Mouse (Mus musculus) midbrain, embryonic 11.5 days (tissue): Measurements from ENCODE around the gene 4930402H24Rik. TPM values are rescaled to one million over a fixed set of nuclear protein-coding genes. Genes with fewer than 3 reads are reported as not detected.

Source experiments
- ATAC-seq: fragments of 200-750 bp; cut with Nextera tagmentation; 2 replicates; pipeline ENCODE4 v1.8.0; 2017; ENCODE audit warnings: moderate TSS enrichment, moderate library complexity; ENCODE audit not compliant: low FRiP score
- DNase-seq: peaks from one replicate; pipeline ENCODE4 v3.0.0; 2015; ENCODE audit warnings: low spot score; ENCODE audit errors: missing footprints
- H3K27ac ChIP-seq: fragments of 300-500 bp; sonication (generic); 2 replicates; pipeline ENCODE4 v1.5.1; 2014; ENCODE audit warnings: low read depth, low read length
- H3K27me3 ChIP-seq: fragments of 300-500 bp; sonication (generic); 2 replicates; pipeline ENCODE4 v1.6.1; 2014; ENCODE audit warnings: mild to moderate bottlenecking, low read length, moderate library complexity, mixed read lengths; ENCODE audit not compliant: control insufficient read depth, insufficient read depth
- H3K36me3 ChIP-seq: fragments of 300-500 bp; sonication (generic); 2 replicates; pipeline ENCODE4 v1.6.1; 2014; ENCODE audit warnings: mild to moderate bottlenecking, low read length, moderate library complexity, mixed read lengths; ENCODE audit not compliant: control insufficient read depth, insufficient read depth
- H3K4me1 ChIP-seq: fragments of 300-500 bp; sonication (generic); 2 replicates; pipeline ENCODE4 v1.6.1; 2014; ENCODE audit warnings: low read length; ENCODE audit not compliant: control insufficient read depth, insufficient read depth
- H3K4me2 ChIP-seq: fragments of 300-500 bp; sonication (generic); 2 replicates; pipeline ENCODE4 v1.6.1; 2014; ENCODE audit warnings: mild to moderate bottlenecking, moderate library complexity
- H3K4me3 ChIP-seq: fragments of 300-500 bp; sonication (generic); 2 replicates; pipeline ENCODE4 v1.5.1; 2014; ENCODE audit warnings: low read depth, low read length
- H3K9ac ChIP-seq: fragments of 300-500 bp; sonication (generic); 2 replicates; pipeline ENCODE4 v1.6.1; 2014; ENCODE audit warnings: low read length
- H3K9me3 ChIP-seq: fragments of 300-500 bp; sonication (generic); 2 replicates; pipeline ENCODE4 v1.6.1; 2016; ENCODE audit warnings: low read length; ENCODE audit not compliant: control insufficient read depth
- WGBS: fragments of 180-500 bp; shearing (Covaris S2); extraction: QIAGEN DNeasy Blood & Tissue Kit; methylation state at CpG from one replicate; pipeline ENCODE4 v1.1.7; 2014; 5-methylcytosine and 5-hydroxymethylcytosine counted together
- polyA plus RNA-seq: library from polyadenylated mRNA; unstranded; fragments of >200 nt; fragmentation: Nextera tagmentation; extraction: Ambion mirVana; gene quantifications from 2 replicates; pipeline ENCODE4 v1.2.1, GENCODE M21; 2014

4930402H24Rik gene
- polyA plus RNA-seq, 1 experiment from 2014 or later: 49.6 TPM

DNA sequence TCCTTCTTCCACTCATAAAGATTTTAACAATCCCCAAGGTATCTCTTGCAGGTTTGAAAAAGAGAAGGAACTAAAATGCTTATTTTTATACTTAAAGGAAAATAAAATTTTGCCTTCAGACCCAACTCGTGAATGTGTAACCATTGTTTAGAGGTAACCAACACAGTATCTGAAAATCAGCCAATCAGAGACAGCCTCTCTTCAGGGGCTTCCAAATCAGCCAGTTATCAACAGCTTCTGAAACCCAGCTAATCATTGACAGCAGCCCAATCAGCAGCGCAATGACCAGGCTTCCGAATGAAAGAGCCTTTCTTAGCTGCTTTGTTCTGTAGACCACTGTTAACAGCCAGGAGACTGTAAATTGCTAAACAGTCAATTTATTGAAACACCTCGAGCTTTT is 65.4 kb downstream of the 4930402H24Rik start:
- peak overlapping the region; percentile 69 for H3K4me2 ChIP-seq
- peak; percentile 95 for DNase-seq
- peak; percentile 74 for ATAC-seq
- H3K4me1 ChIP-seq: peaks cover 2% of the 10 kb centered on the region; the same call in 1 of the 2 replicates
- no peaks in the 10 kb centered on the region for H3K36me3 ChIP-seq
- peak overlapping the region; percentile 48; the same call in 1 of the 2 replicates for H3K27ac ChIP-seq
- peak overlapping the region; percentile 75 for H3K4me3 ChIP-seq
- no peaks in the 10 kb centered on the region for H3K9me3 ChIP-seq
- 4% methylated on average over 4 of the region's 4 CpGs for WGBS
- peak overlapping the region; percentile 17; the same call in 1 of the 2 replicates for H3K9ac ChIP-seq
- no peaks in the 10 kb centered on the region for H3K27me3 ChIP-seq

DNA sequence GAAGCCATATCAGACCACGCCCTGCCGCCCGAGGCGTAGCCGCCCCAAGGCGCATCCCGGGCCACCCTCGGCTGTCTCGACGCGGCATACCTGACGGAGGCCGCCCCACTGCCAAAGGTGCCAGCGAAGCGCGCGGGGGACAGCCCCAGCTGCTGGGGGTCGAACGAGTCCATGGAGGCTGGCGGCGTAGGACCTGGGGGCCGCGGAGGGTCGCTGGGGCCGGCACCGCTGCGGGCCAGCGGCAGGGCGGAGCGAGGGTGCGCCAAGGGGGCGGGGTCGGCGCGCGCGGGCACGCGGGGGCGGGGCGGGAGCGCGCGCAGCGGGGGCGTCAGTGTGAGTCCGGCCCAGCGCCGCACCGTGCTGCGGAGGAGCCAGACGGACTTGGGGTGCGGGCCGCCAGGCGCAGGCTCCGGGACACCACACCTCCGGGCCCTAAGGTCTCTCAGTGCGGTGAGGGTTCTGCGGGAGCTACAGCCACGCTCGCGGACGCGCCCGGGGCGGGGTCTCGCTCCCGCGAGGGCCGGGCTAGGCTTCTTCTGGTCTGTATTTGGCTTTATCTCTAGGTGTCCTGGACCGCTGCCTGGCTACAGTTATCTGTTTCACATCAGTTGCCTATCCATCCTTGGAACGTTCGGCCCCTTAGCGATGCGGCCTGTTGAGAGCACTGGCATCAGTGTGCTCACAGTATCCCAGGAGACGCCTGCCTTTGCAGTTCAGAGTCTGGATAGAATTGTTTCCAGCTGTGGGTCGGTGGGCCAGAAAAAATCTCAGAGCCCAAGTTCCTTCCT is 66.1 kb downstream of the 4930402H24Rik start:
- H3K27ac ChIP-seq: peak overlapping the region; percentile 77
- peak overlapping the region; percentile 75 for H3K4me3 ChIP-seq
- peak; percentile 99 for DNase-seq
- under 1% methylated on average over 72 of the region's 77 CpGs for WGBS
- no peaks in the 10 kb centered on the region for H3K9me3 ChIP-seq
- H3K9ac ChIP-seq: peak overlapping the region; percentile 85
- no peaks in the 10 kb centered on the region for H3K27me3 ChIP-seq
- no peaks in the 10 kb centered on the region for H3K36me3 ChIP-seq
- peaks cover 2% of the 10 kb centered on the region; the same call in 1 of the 2 replicates for H3K4me1 ChIP-seq
- ATAC-seq: peak; percentile 90
- peak overlapping the region; percentile 69 for H3K4me2 ChIP-seq

DNA sequence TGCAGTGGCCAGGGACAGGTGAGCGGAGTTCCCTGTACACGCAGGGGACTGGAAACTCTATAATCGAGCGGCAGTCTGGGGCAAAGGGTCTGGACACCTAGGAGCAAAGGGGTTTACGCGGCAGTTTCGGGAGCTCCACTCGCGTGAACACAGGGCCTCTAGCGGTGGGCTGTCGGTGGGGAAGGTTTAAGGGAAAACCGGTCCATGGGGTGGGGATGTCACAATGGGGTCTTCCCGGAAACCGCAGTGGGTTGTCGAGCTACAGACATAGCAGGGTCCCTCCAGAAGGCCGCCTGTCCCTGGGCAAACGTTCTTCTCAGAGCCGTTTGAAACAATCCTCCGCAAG is 66.7 kb downstream of the 4930402H24Rik start:
- peak overlapping the region; percentile 75 for H3K4me3 ChIP-seq
- H3K4me1 ChIP-seq: peaks cover 2% of the 10 kb centered on the region; the same call in 1 of the 2 replicates
- H3K4me2 ChIP-seq: peak overlapping the region; percentile 69
- peak; percentile 98 for DNase-seq
- WGBS: under 1% methylated on average over 19 of the region's 19 CpGs
- H3K36me3 ChIP-seq: no peaks in the 10 kb centered on the region
- peak overlapping the region; percentile 85 for H3K9ac ChIP-seq
- no peaks in the 10 kb centered on the region for H3K9me3 ChIP-seq
- peak; percentile 60 for ATAC-seq
- H3K27ac ChIP-seq: peak overlapping the region; percentile 77
- H3K27me3 ChIP-seq: no peaks in the 10 kb centered on the region

DNA sequence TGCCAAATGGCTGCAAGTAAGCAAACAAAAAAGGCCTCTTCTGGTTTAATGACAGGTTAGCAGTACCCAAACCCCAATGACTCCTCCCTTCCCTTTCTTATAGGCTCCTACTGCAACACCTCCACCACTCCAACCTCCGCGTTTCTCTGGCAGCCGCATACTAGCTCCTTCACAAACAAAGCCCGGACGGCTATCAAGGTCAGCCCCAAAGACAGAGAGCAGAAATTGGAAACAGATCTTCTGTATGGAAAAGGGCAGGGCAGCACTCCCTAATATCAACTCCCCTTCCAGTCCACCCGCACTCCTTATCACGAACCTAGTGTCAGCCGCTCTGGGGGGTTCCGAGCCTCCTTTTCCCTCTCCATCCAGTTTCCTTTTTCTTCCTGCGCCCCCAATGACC is 67.1 kb downstream of the 4930402H24Rik start:
- ATAC-seq: 0 out of 2 replicates have a peak, but pooled peaks have one; percentile 0
- Histone ChIP-seq H3K9ac (peak overlapping the region; percentile 85), H3K4me1 (peaks cover 2% of the 10 kb centered on the region; the same call in 1 of the 2 replicates), H3K27ac (no peak overlapping the region; the same call in 1 of the 2 replicates), H3K4me3 (peak overlapping the region; percentile 75), H3K4me2 (peak overlapping the region; percentile 69), H3K27me3 (no peaks in the 10 kb centered on the region), H3K36me3 (no peaks in the 10 kb centered on the region), H3K9me3 (no peaks in the 10 kb centered on the region)
- DNase-seq: no peak
- WGBS: 3% methylated on average over 10 of the region's 10 CpGs

DNA sequence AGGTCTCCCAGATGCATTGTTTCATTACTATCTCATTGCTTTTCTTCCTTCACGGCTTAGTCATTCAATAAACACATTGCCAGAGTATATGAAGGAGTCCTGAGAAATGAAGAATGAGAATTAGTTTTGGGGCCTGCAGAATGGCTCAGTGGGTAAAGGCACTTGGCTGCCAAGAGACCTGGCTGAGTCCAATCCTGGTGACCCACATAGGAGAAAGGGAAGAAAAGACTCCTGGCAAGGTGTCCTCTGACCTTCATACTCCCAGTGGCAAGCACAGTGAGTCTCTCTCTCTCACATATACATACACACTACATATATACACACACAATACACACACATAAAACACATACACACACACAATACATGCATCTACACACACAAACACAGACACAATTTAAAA is 68.1 kb downstream of the 4930402H24Rik start:
- no peak for ATAC-seq
- peak overlapping the region; percentile 69 for H3K4me2 ChIP-seq
- H3K9me3 ChIP-seq: no peaks in the 10 kb centered on the region
- no peak overlapping the region for H3K9ac ChIP-seq
- H3K27ac ChIP-seq: no peak overlapping the region
- no peaks in the 10 kb centered on the region for H3K27me3 ChIP-seq
- 0 out of 2 replicates have a peak overlapping the region, but pooled peaks have one; percentile 75 for H3K4me3 ChIP-seq
- H3K36me3 ChIP-seq: no peaks in the 10 kb centered on the region
- DNase-seq: no peak
- WGBS: 100% methylated on average over 1 of the region's 1 CpGs
- H3K4me1 ChIP-seq: peaks cover 2% of the 10 kb centered on the region; the same call in 1 of the 2 replicates

DNA sequence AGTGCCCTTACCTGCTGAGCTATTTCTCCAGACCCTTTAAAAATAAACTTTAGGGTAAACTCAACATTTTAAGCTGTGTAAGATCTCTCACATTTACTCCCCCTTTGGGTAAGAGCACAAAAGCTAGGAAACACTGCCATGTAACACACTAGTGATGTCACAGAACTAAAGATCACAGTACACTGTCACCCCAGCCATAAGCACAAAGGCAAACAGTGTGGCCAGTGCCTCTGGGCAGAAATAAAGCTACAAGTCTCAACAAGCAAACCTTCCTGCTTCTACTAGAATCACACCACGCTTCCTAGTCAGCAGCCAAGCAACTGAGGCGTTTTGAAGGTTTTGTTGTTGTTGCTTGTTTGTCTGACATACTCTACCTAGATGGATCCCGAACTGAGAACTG is 72.5 kb downstream of the 4930402H24Rik start:
- no peak overlapping the region for H3K27ac ChIP-seq
- no peak for DNase-seq
- no peak for ATAC-seq
- H3K4me3 ChIP-seq: no peak overlapping the region
- no peaks in the 10 kb centered on the region for H3K36me3 ChIP-seq
- 80% methylated on average over 3 of the region's 3 CpGs for WGBS
- no peaks in the 10 kb centered on the region for H3K9me3 ChIP-seq
- no peaks in the 10 kb centered on the region for H3K27me3 ChIP-seq
- H3K4me2 ChIP-seq: no peak overlapping the region
- no peak overlapping the region for H3K9ac ChIP-seq
- no peaks in the 10 kb centered on the region for H3K4me1 ChIP-seq

DNA sequence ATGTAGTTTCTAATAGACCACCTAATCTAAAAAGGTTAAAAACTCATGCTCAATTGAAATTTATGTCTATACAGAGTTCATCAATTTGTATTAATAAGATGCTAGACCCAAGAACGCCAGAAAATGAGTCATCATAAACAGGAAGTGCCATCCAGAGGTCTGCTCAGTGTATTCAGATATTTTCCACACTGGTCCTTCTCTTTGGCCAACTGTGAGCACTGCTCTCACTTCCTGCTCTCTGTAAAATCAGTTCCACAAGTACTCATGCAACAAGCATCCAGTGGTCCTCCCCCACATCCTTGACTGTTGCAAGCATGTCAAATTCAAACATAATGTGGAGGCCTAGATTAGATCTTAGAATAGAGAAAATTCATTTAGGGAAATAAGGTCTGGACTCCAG is 73.6 kb downstream of the 4930402H24Rik start:
- no peak overlapping the region for H3K4me3 ChIP-seq
- no peaks in the 10 kb centered on the region for H3K36me3 ChIP-seq
- 80% methylated on average over 1 of the region's 1 CpGs for WGBS
- no peak for ATAC-seq
- no peak overlapping the region for H3K27ac ChIP-seq
- no peaks in the 10 kb centered on the region for H3K4me1 ChIP-seq
- H3K9ac ChIP-seq: no peak overlapping the region
- no peak for DNase-seq
- no peaks in the 10 kb centered on the region for H3K9me3 ChIP-seq
- H3K4me2 ChIP-seq: no peak overlapping the region
- H3K27me3 ChIP-seq: no peaks in the 10 kb centered on the region

DNA sequence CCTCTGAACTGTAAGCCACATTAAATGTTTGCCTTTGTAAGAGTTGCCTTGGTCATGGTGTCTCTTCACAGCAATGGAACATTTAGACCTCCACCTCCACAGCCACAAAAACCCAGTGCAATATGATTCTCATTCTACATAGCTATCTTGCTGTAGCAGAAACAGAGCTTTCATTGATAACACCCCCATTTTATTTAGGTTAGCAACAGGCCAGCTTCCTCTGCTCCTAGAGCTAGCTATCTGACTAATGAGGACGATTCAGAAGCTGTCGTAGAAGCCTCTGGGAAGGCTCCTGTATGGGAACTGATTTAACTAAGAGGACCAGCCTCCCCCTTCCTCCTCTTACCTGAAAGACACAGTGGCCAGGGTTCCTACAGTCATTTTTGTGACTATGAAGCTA is 74.2 kb downstream of the 4930402H24Rik start:
- 89% methylated on average over 2 of the region's 2 CpGs for WGBS
- no peak for ATAC-seq

DNA sequence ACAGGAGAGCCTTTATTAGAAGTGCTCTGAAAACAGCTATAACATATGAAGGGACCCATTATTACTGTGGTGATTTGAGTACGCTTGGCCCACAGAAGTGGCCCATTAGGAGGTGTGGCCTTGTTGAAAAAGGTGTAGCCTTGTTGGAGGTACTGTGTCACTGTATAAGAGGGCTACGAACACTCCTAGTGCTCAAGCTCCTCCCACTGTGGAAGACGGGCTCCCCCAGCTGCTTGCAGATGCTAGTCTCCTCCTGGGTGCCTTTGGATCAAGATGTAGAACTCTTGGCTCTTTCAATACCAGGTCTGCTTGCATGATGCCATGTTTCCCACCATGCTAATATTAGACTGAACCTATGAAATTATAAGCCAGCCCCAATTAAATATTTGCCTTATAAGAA is 76.0 kb downstream of the 4930402H24Rik start:
- no peaks in the 10 kb centered on the region for H3K36me3 ChIP-seq
- H3K4me3 ChIP-seq: no peak overlapping the region
- H3K9ac ChIP-seq: no peak overlapping the region
- H3K9me3 ChIP-seq: no peaks in the 10 kb centered on the region
- no peak for ATAC-seq
- no peak for DNase-seq
- H3K27me3 ChIP-seq: no peaks in the 10 kb centered on the region
- WGBS: 88% methylated on average over 3 of the region's 3 CpGs
- peaks cover 4% of the 10 kb centered on the region; the same call in 1 of the 2 replicates for H3K4me1 ChIP-seq
- H3K27ac ChIP-seq: no peak overlapping the region
- no peak overlapping the region for H3K4me2 ChIP-seq

More for the DNA sequence above, 74.2 kb downstream of the 4930402H24Rik start:
- Histone ChIP-seq H3K9me3 (no peaks in the 10 kb centered on the region), H3K9ac (no peak overlapping the region), H3K4me2 (no peak overlapping the region), H3K27me3 (no peaks in the 10 kb centered on the region), H3K4me3 (no peak overlapping the region), H3K36me3 (no peaks in the 10 kb centered on the region), H3K27ac (no peak overlapping the region), H3K4me1 (peaks cover under 1% of the 10 kb centered on the region; the same call in 1 of the 2 replicates)
- no peak for DNase-seq
